Mouse (Mus musculus): Measurements from ENCODE around the gene Gm6205.
"Not testable (repeated sequence)": the region's sequence is repeated elsewhere in the genome, so short reads cannot be mapped to it uniquely, and the experiment has no call there.

Gene Gm6205

GRCm38 (mm10) chr5:94648082-94648481, at the start of gene Gm6205:
Gene Gm6205, plus strand, starts transcription at chr5:94648382.
- DNase-seq: not testable (repeated sequence)

- not testable (repeated sequence) for DNase-seq
These were observed 31.9 kb upstream of the Gm6205 start, which contains the start of gene Gm3147 for GRCm38 (mm10) chr5:94616242-94616641. Gene Gm3147, minus strand, starts transcription at chr5:94616342.

- not testable (repeated sequence) for DNase-seq
These were observed 24.5 kb upstream of the Gm6205 start, which contains the start of gene Gm6509 for GRCm38 (mm10) chr5:94623679-94624078. Gene Gm6509, plus strand, starts transcription at chr5:94623979.
